Mouse (Mus musculus): ENCODE data around the gene Lpar6. TPM values are rescaled to one million over a fixed set of nuclear protein-coding genes. Genes with fewer than 3 reads are reported as not detected.

Lpar6 gene
- total and polyA plus RNA-seq, 3 experiments = 0.05 to 4.5 (median 2.0) TPM

GRCm38 (mm10) chr14:73262210-73262609, 24.5 kb downstream of the Lpar6 start:
- no peak for TF ChIP-seq POLR2AphosphoS5 (IDR thresholded peaks at IDR 0.05; ENCODE audit: insufficient replicate concordance, low read depth, low read length)
- no peak for TF ChIP-seq GATA1 (IDR thresholded peaks at IDR 0.05; ENCODE audit: borderline replicate concordance, low read length)
- TF ChIP-seq CTCF (IDR thresholded peaks at IDR 0.05; ENCODE audit: low read depth, low read length) = no peak
- no peak for TF ChIP-seq TAL1 (conservative IDR thresholded peaks at IDR 0.05; ENCODE audit: low read depth, low read length)
- no peak for TF ChIP-seq GATA2 (IDR thresholded peaks at IDR 0.05; ENCODE audit: borderline replicate concordance, low read depth, low read length)
- peaks cover 8% of the 10 kb centered on the region for H3K4me1 ChIP-seq (ENCODE audit: insufficient read depth, low read depth, low read length)
- H3K9me3 ChIP-seq (replicated peaks) = no peaks in the 10 kb centered on the region
- peaks cover 69% of the 10 kb centered on the region for H3K36me3 ChIP-seq (replicated peaks)
- H3K4me3 ChIP-seq (ENCODE audit: low read depth, low read length) = no peak overlapping the region
- ATAC-seq (ENCODE audit: extremely low read depth, insufficient number of reproducible peaks, low FRiP score, poor library complexity, severe bottlenecking) = no peak
- no peak for DNase-seq (ENCODE audit: low spot score)
- H3K27me3 ChIP-seq (ENCODE audit: insufficient read depth, low read length) = no peaks in the 10 kb centered on the region

- Histone ChIP-seq H3K4me3 (ENCODE audit: low read depth, low read length) (no peak overlapping the region), H3K4me1 (ENCODE audit: insufficient read depth, low read depth, low read length) (peaks cover 2% of the 10 kb centered on the region; the same call in 1 of the 2 replicates)
These were observed 28.5 kb downstream of the Lpar6 start for GRCm38 (mm10) chr14:73266166-73266565.

GRCm38 (mm10) chr14:73271807-73272206, 34.1 kb downstream of the Lpar6 start:
- DNase-seq (ENCODE audit: low spot score) = no peak
- Histone ChIP-seq H3K27me3 (ENCODE audit: insufficient read depth, low read length) (no peaks in the 10 kb centered on the region), H3K36me3 (replicated peaks) (peaks cover 65% of the 10 kb centered on the region), H3K4me1 (ENCODE audit: insufficient read depth, low read depth, low read length) (peaks cover 2% of the 10 kb centered on the region; the same call in 1 of the 2 replicates), H3K9me3 (replicated peaks) (no peaks in the 10 kb centered on the region), H3K4me3 (ENCODE audit: low read depth, low read length) (no peak overlapping the region)
- no peak for TF ChIP-seq GATA1 (IDR thresholded peaks at IDR 0.05; ENCODE audit: borderline replicate concordance, low read length)
- TF ChIP-seq CTCF (IDR thresholded peaks at IDR 0.05; ENCODE audit: low read depth, low read length) = no peak
- TF ChIP-seq TAL1 (conservative IDR thresholded peaks at IDR 0.05; ENCODE audit: low read depth, low read length) = no peak
- no peak for TF ChIP-seq GATA2 (IDR thresholded peaks at IDR 0.05; ENCODE audit: borderline replicate concordance, low read depth, low read length)
- TF ChIP-seq POLR2AphosphoS5 (IDR thresholded peaks at IDR 0.05; ENCODE audit: insufficient replicate concordance, low read depth, low read length) = no peak
- no peak for ATAC-seq (ENCODE audit: extremely low read depth, insufficient number of reproducible peaks, low FRiP score, poor library complexity, severe bottlenecking)

More at GRCm38 (mm10) chr14:73266166-73266565, 28.5 kb downstream of the Lpar6 start:
- Histone ChIP-seq H3K36me3 (replicated peaks) (peaks cover 65% of the 10 kb centered on the region), H3K9me3 (replicated peaks) (no peaks in the 10 kb centered on the region), H3K27me3 (ENCODE audit: insufficient read depth, low read length) (no peaks in the 10 kb centered on the region)
- DNase-seq (ENCODE audit: low spot score) (no peak), ATAC-seq (ENCODE audit: extremely low read depth, insufficient number of reproducible peaks, low FRiP score, poor library complexity, severe bottlenecking) (no peak)
- TF ChIP-seq GATA2 (IDR thresholded peaks at IDR 0.05; ENCODE audit: borderline replicate concordance, low read depth, low read length) (no peak), CTCF (IDR thresholded peaks at IDR 0.05; ENCODE audit: low read depth, low read length) (peak; percentile 20; the same call in 1 of the 2 replicates), POLR2AphosphoS5 (IDR thresholded peaks at IDR 0.05; ENCODE audit: insufficient replicate concordance, low read depth, low read length) (no peak), TAL1 (conservative IDR thresholded peaks at IDR 0.05; ENCODE audit: low read depth, low read length) (no peak)

- no peaks in the 10 kb centered on the region for H3K9me3 ChIP-seq (replicated peaks)
- H3K4me3 ChIP-seq (ENCODE audit: low read depth, low read length) = no peak overlapping the region
- ATAC-seq (ENCODE audit: extremely low read depth, insufficient number of reproducible peaks, low FRiP score, poor library complexity, severe bottlenecking) (no peak), DNase-seq (ENCODE audit: low spot score) (no peak)
- H3K27me3 ChIP-seq (ENCODE audit: insufficient read depth, low read length) = no peaks in the 10 kb centered on the region
- peaks cover 72% of the 10 kb centered on the region for H3K36me3 ChIP-seq (replicated peaks)
- H3K4me1 ChIP-seq (ENCODE audit: insufficient read depth, low read depth, low read length) = peaks cover 6% of the 10 kb centered on the region
- TF ChIP-seq GATA2 (IDR thresholded peaks at IDR 0.05; ENCODE audit: borderline replicate concordance, low read depth, low read length) (no peak), GATA1 (IDR thresholded peaks at IDR 0.05; ENCODE audit: borderline replicate concordance, low read length) (no peak), CTCF (IDR thresholded peaks at IDR 0.05; ENCODE audit: low read depth, low read length) (no peak), TAL1 (conservative IDR thresholded peaks at IDR 0.05; ENCODE audit: low read depth, low read length) (no peak), POLR2AphosphoS5 (IDR thresholded peaks at IDR 0.05; ENCODE audit: insufficient replicate concordance, low read depth, low read length) (no peak)
These were observed 41.4 kb downstream of the Lpar6 start for GRCm38 (mm10) chr14:73279096-73279495.

- ATAC-seq (ENCODE audit: extremely low read depth, insufficient number of reproducible peaks, low FRiP score, poor library complexity, severe bottlenecking) (no peak), DNase-seq (ENCODE audit: low spot score) (no peak)
- no peak overlapping the region for H3K4me3 ChIP-seq (ENCODE audit: low read depth, low read length)
- no peaks in the 10 kb centered on the region for H3K27me3 ChIP-seq (ENCODE audit: insufficient read depth, low read length)
- no peaks in the 10 kb centered on the region for H3K9me3 ChIP-seq (replicated peaks)
- TF ChIP-seq TAL1 (conservative IDR thresholded peaks at IDR 0.05; ENCODE audit: low read depth, low read length) (no peak), CTCF (IDR thresholded peaks at IDR 0.05; ENCODE audit: low read depth, low read length) (no peak), GATA2 (IDR thresholded peaks at IDR 0.05; ENCODE audit: borderline replicate concordance, low read depth, low read length) (no peak), GATA1 (IDR thresholded peaks at IDR 0.05; ENCODE audit: borderline replicate concordance, low read length) (no peak), POLR2AphosphoS5 (IDR thresholded peaks at IDR 0.05; ENCODE audit: insufficient replicate concordance, low read depth, low read length) (no peak)
- H3K4me1 ChIP-seq (ENCODE audit: insufficient read depth, low read depth, low read length) = peaks cover 9% of the 10 kb centered on the region
- H3K36me3 ChIP-seq (replicated peaks) = peaks cover 68% of the 10 kb centered on the region
These were observed 43.3 kb downstream of the Lpar6 start for GRCm38 (mm10) chr14:73280996-73281395.

- Histone ChIP-seq H3K9me3 (replicated peaks) (no peaks in the 10 kb centered on the region), H3K36me3 (replicated peaks) (peaks cover 64% of the 10 kb centered on the region), H3K27me3 (ENCODE audit: insufficient read depth, low read length) (no peaks in the 10 kb centered on the region), H3K4me1 (ENCODE audit: insufficient read depth, low read depth, low read length) (peaks cover 48% of the 10 kb centered on the region), H3K4me3 (ENCODE audit: low read depth, low read length) (no peak overlapping the region)
- no peak for DNase-seq (ENCODE audit: low spot score)
- no peak for TF ChIP-seq CTCF (IDR thresholded peaks at IDR 0.05; ENCODE audit: low read depth, low read length)
- no peak for TF ChIP-seq POLR2AphosphoS5 (IDR thresholded peaks at IDR 0.05; ENCODE audit: insufficient replicate concordance, low read depth, low read length)
- no peak for TF ChIP-seq TAL1 (conservative IDR thresholded peaks at IDR 0.05; ENCODE audit: low read depth, low read length)
- TF ChIP-seq GATA1 (IDR thresholded peaks at IDR 0.05; ENCODE audit: borderline replicate concordance, low read length) = no peak
- no peak for TF ChIP-seq GATA2 (IDR thresholded peaks at IDR 0.05; ENCODE audit: borderline replicate concordance, low read depth, low read length)
- ATAC-seq (ENCODE audit: extremely low read depth, insufficient number of reproducible peaks, low FRiP score, poor library complexity, severe bottlenecking) = no peak
These were observed 52.2 kb downstream of the Lpar6 start for GRCm38 (mm10) chr14:73289915-73290314.
